Mouse (Mus musculus) limb, embryonic 10.5 days (tissue): Measurements from ENCODE around the gene Exoc4. TPM values are rescaled to one million over a fixed set of nuclear protein-coding genes. Genes with fewer than 3 reads are reported as not detected.

ENCODE experiments used
- DNase-seq: peaks from one replicate; pipeline ENCODE4 v3.0.0-alpha.2; 2017; ENCODE audit warnings: low spot score
- H3K27ac ChIP-seq: fragments of 300-500 bp; sonication (generic); 2 replicates; pipeline ENCODE4 v1.5.1; 2016; ENCODE audit warnings: mild to moderate bottlenecking
- H3K27me3 ChIP-seq: fragments of 300-500 bp; sonication (generic); 2 replicates; pipeline ENCODE4 v1.6.1; 2016; ENCODE audit warnings: low read depth, mild to moderate bottlenecking; ENCODE audit not compliant: poor library complexity, severe bottlenecking
- H3K36me3 ChIP-seq: fragments of 300-500 bp; sonication (generic); 2 replicates; pipeline ENCODE4 v1.6.1; 2016; ENCODE audit warnings: mild to moderate bottlenecking, moderate library complexity
- H3K4me1 ChIP-seq: fragments of 300-500 bp; sonication (generic); 2 replicates; pipeline ENCODE4 v1.6.1; 2016
- H3K4me3 ChIP-seq: fragments of 300-500 bp; sonication (generic); 2 replicates; pipeline ENCODE4 v1.5.1; 2016; ENCODE audit warnings: mild to moderate bottlenecking, moderate library complexity
- H3K9me3 ChIP-seq: fragments of 300-500 bp; sonication (generic); replicated peaks from 2 replicates; pipeline ENCODE4 v1.6.1; 2016; ENCODE audit warnings: mild to moderate bottlenecking
- WGBS: fragments of 180-500 bp; shearing (Covaris S2); methylation state at CpG from one replicate; pipeline ENCODE4 v1.1.7; 2016; 5-methylcytosine and 5-hydroxymethylcytosine counted together
- polyA plus RNA-seq: library from polyadenylated mRNA; unstranded; fragments of >200 nt; fragmentation: Nextera tagmentation; extraction: Ambion mirVana; gene quantifications from 2 replicates; pipeline ENCODE4 v1.2.1, GENCODE M21; 2016

Exoc4 gene
- polyA plus RNA-seq, 1 experiment from 2014 or later: 28.7 TPM

- H3K27me3 ChIP-seq: no peaks in the 10 kb centered on the region
- H3K36me3 ChIP-seq: peaks cover 22% of the 10 kb centered on the region
- H3K4me1 ChIP-seq: peaks cover 29% of the 10 kb centered on the region
- no peaks in the 10 kb centered on the region for H3K9me3 ChIP-seq
- WGBS: 78% methylated on average over 5 of the region's 5 CpGs
- no peak overlapping the region for H3K4me3 ChIP-seq
- no peak overlapping the region for H3K27ac ChIP-seq
- no peak for DNase-seq
These were observed 15.1 kb downstream of the Exoc4 start for GRCm38 (mm10) chr6:33263950-33264349.

DNA sequence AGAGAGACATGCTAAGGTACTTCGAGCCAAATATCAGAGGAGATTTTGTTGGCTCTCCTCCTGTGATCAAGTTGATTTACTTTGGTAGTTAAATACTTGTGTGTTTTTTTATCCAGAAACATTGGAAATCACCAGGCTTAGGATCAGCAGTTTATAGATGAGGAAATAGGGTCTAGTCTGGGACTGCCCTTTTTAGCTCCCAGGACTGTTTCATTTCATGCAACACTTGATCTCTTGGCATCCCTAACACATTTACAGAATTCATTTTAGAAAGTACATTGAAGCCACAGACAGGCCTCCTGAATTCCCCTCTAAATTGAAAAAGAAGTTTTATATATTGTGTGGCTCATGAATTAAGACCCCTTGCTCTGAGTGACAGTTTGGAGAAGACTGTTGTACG lies 15.5 kb downstream of the Exoc4 start:
- H3K9me3 ChIP-seq: no peaks in the 10 kb centered on the region
- H3K27me3 ChIP-seq: no peaks in the 10 kb centered on the region
- H3K4me1 ChIP-seq: peaks cover 29% of the 10 kb centered on the region
- H3K4me3 ChIP-seq: no peak overlapping the region
- DNase-seq: no peak
- peaks cover 23% of the 10 kb centered on the region for H3K36me3 ChIP-seq
- no peak overlapping the region for H3K27ac ChIP-seq
- 70% methylated on average over 2 of the region's 2 CpGs for WGBS

GRCm38 (mm10) chr6:33267571-33267970 lies 18.7 kb downstream of the Exoc4 start:
- Histone ChIP-seq H3K9me3 (no peaks in the 10 kb centered on the region), H3K36me3 (peaks cover 31% of the 10 kb centered on the region), H3K4me1 (peaks cover 6% of the 10 kb centered on the region), H3K4me3 (no peak overlapping the region), H3K27ac (no peak overlapping the region), H3K27me3 (no peaks in the 10 kb centered on the region)
- 83% methylated on average over 6 of the region's 6 CpGs for WGBS
- DNase-seq: no peak

DNA sequence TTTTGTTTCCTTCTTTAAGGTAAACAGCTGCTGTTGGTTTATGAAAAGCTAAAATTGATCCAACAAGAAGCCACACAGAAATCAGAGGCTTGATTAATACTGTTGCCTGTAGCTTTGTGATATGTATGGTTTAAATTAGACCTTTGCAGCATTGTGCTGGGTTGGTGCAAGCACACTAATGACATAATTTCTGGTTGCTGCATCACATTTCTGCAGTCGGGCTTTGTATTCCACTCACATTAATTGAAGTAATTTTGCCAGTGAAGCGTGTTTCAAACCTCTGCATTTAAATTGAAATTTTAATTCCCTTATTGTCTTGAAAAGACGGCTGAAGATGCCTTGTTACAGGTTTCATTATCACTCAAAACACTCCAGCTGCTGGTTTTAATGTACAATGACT lies 34.6 kb downstream of the Exoc4 start:
- Histone ChIP-seq H3K36me3 (no peaks in the 10 kb centered on the region), H3K27ac (no peak overlapping the region), H3K9me3 (no peaks in the 10 kb centered on the region), H3K4me1 (no peaks in the 10 kb centered on the region), H3K4me3 (no peak overlapping the region), H3K27me3 (no peaks in the 10 kb centered on the region)
- 72% methylated on average over 3 of the region's 3 CpGs for WGBS
- DNase-seq: no peak

DNA sequence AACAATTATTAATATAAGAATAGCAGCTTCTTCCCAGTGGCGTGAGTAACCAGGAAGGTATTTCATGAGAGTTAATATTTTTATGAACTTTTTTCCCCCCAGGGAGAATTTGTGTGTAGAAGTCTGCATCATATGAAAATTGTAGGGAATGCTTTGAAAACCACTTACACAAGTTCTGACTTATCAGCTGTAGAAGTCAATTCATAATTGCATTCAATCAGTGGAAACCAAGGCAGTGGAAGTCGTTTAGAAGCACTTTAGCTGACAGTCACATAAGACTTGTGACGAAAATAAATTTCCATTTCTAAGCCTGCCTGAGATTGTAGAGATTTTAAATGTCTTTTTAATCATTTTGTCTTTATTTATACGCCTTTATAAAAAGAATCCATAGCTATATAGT lies 35.1 kb downstream of the Exoc4 start:
- no peak for DNase-seq
- 84% methylated on average over 4 of the region's 4 CpGs for WGBS
- no peaks in the 10 kb centered on the region for H3K36me3 ChIP-seq
- no peaks in the 10 kb centered on the region for H3K4me1 ChIP-seq
- no peaks in the 10 kb centered on the region for H3K9me3 ChIP-seq
- H3K27me3 ChIP-seq: no peaks in the 10 kb centered on the region
- H3K4me3 ChIP-seq: no peak overlapping the region
- H3K27ac ChIP-seq: no peak overlapping the region

GRCm38 (mm10) chr6:33286376-33286775 lies 37.5 kb downstream of the Exoc4 start:
- Histone ChIP-seq H3K4me1 (no peaks in the 10 kb centered on the region), H3K4me3 (no peak overlapping the region), H3K9me3 (no peaks in the 10 kb centered on the region), H3K36me3 (no peaks in the 10 kb centered on the region), H3K27me3 (no peaks in the 10 kb centered on the region), H3K27ac (no peak overlapping the region)
- WGBS: 87% methylated on average over 6 of the region's 6 CpGs
- DNase-seq: no peak

GRCm38 (mm10) chr6:33294626-33295025 lies 45.7 kb downstream of the Exoc4 start:
- H3K27me3 ChIP-seq: no peaks in the 10 kb centered on the region
- WGBS: 96% methylated on average over 2 of the region's 2 CpGs
- peaks cover 7% of the 10 kb centered on the region for H3K36me3 ChIP-seq
- no peak overlapping the region for H3K27ac ChIP-seq
- no peak for DNase-seq
- no peaks in the 10 kb centered on the region for H3K4me1 ChIP-seq
- H3K4me3 ChIP-seq: no peak overlapping the region
- no peaks in the 10 kb centered on the region for H3K9me3 ChIP-seq

DNA sequence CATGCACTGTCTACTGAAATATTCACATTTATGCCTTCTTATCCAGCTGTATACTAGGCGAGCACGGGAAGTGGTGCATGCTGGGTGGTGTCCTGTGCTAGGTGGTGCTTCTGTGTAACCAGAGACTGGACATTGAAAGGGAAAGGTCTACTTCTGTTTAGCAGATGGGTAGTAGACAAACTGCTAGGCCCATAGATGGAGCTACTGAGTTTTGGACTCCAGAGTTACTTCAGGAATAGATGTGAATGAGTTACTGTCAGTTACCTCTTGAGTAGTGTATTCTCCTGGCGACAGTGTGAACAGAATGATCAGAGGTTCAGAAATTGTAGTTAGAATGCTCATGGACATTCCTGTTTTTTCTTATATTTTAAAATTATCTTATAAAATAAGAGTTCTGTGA lies 48.7 kb downstream of the Exoc4 start:
- no peaks in the 10 kb centered on the region for H3K4me1 ChIP-seq
- WGBS: 87% methylated on average over 3 of the region's 3 CpGs
- H3K36me3 ChIP-seq: peaks cover 7% of the 10 kb centered on the region
- no peak for DNase-seq
- no peak overlapping the region for H3K4me3 ChIP-seq
- no peak overlapping the region for H3K27ac ChIP-seq
- H3K9me3 ChIP-seq: no peaks in the 10 kb centered on the region
- H3K27me3 ChIP-seq: no peaks in the 10 kb centered on the region

DNA sequence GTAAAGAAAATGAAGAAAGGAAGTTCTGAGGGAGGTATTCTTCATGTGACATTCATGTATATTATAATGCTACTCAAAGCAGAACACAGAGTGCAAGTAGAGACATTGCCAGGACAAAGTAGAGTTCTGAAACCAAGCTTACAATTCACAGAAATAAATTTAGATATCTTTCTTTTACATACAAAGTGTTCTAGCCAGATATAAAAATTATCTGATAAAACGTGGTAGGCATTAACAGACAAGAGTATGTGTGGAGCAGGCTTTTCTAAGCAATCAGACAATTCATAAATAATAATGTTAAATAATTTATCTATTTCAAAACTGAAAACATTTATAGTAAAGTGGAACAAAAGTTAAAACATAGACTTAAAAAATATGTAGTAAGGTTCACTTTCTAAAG lies 49.9 kb downstream of the Exoc4 start:
- no peaks in the 10 kb centered on the region for H3K4me1 ChIP-seq
- no peaks in the 10 kb centered on the region for H3K27me3 ChIP-seq
- 78% methylated on average over 1 of the region's 1 CpGs for WGBS
- H3K9me3 ChIP-seq: no peaks in the 10 kb centered on the region
- H3K4me3 ChIP-seq: no peak overlapping the region
- DNase-seq: no peak
- no peak overlapping the region for H3K27ac ChIP-seq
- peaks cover 7% of the 10 kb centered on the region for H3K36me3 ChIP-seq

GRCm38 (mm10) chr6:33305996-33306395 lies 57.1 kb downstream of the Exoc4 start:
- no peak overlapping the region for H3K27ac ChIP-seq
- no peak overlapping the region for H3K4me3 ChIP-seq
- 0 out of 2 replicates have a peak, but pooled peaks cover 3% of the 10 kb centered on the region for H3K36me3 ChIP-seq
- H3K9me3 ChIP-seq: no peaks in the 10 kb centered on the region
- no peaks in the 10 kb centered on the region for H3K27me3 ChIP-seq
- no peak for DNase-seq
- WGBS: 70% methylated on average over 1 of the region's 1 CpGs
- H3K4me1 ChIP-seq: 0 out of 2 replicates have a peak, but pooled peaks cover 5% of the 10 kb centered on the region

DNA sequence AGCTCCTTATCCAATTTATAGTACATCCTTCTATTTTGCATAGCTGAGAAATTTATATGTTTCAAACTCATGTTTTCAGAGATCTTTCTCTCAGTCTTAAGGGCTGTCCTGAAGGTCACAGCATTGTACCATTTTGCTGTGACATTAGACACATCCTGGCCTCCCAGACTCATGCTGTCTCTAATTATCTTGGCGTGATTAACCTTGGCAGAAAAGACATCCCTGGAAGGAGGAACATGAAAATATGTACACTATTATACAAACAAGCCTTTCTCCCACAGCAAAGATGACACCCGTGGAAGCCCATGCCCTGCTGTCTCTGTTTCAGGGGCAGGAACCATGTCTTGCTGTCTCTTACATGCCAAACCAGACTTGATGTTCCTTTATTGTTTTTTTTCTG lies 59.8 kb downstream of the Exoc4 start:
- Histone ChIP-seq H3K27me3 (no peaks in the 10 kb centered on the region), H3K9me3 (no peaks in the 10 kb centered on the region), H3K4me1 (0 out of 2 replicates have a peak, but pooled peaks cover 5% of the 10 kb centered on the region), H3K4me3 (no peak overlapping the region), H3K36me3 (0 out of 2 replicates have a peak, but pooled peaks cover 3% of the 10 kb centered on the region), H3K27ac (no peak overlapping the region)
- no peak for DNase-seq
- WGBS: 78% methylated on average over 2 of the region's 2 CpGs

GRCm38 (mm10) chr6:33310486-33310885 lies 61.6 kb downstream of the Exoc4 start:
- no peaks in the 10 kb centered on the region for H3K9me3 ChIP-seq
- H3K4me3 ChIP-seq: no peak overlapping the region
- H3K4me1 ChIP-seq: 0 out of 2 replicates have a peak, but pooled peaks cover 3% of the 10 kb centered on the region
- WGBS: 97% methylated on average over 1 of the region's 1 CpGs
- no peak for DNase-seq
- 0 out of 2 replicates have a peak, but pooled peaks cover 3% of the 10 kb centered on the region for H3K36me3 ChIP-seq
- H3K27me3 ChIP-seq: no peaks in the 10 kb centered on the region
- H3K27ac ChIP-seq: no peak overlapping the region

DNA sequence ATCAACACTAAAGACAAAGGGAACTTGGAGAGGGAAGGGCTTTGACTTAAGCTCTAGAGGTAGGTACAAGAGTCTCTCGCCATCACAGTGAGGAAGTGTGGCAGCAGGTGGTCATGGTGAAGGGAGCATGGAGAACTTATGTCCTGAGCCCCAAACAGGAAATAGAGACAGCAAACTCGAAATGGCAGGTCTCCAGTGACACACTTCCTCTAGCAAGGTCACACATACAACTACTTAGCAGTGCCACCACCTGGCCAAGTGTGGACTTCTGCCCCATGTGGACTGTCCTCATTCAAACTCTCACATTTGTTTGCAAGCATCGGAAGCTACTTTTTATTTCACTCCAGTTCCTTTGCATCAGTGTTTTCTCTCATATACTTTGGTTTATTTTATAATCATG lies 74.0 kb downstream of the Exoc4 start:
- H3K27me3 ChIP-seq: no peaks in the 10 kb centered on the region
- no peak overlapping the region for H3K27ac ChIP-seq
- H3K4me3 ChIP-seq: no peak overlapping the region
- 85% methylated on average over 3 of the region's 3 CpGs for WGBS
- DNase-seq: no peak
- H3K4me1 ChIP-seq: no peaks in the 10 kb centered on the region
- no peaks in the 10 kb centered on the region for H3K9me3 ChIP-seq
- H3K36me3 ChIP-seq: no peaks in the 10 kb centered on the region

GRCm38 (mm10) chr6:33323386-33323785 lies 74.5 kb downstream of the Exoc4 start:
- WGBS: 89% methylated on average over 4 of the region's 4 CpGs
- Histone ChIP-seq H3K27me3 (no peaks in the 10 kb centered on the region), H3K4me3 (no peak overlapping the region), H3K9me3 (no peaks in the 10 kb centered on the region), H3K36me3 (no peaks in the 10 kb centered on the region), H3K27ac (no peak overlapping the region), H3K4me1 (no peaks in the 10 kb centered on the region)
- DNase-seq: no peak
